Mouse (Mus musculus): ENCODE results near the gene Pink1.
"Not testable (repeated sequence)": the region's sequence is repeated elsewhere in the genome, so short reads cannot be mapped to it uniquely, and the experiment has no call there.

Gene Pink1

DNA sequence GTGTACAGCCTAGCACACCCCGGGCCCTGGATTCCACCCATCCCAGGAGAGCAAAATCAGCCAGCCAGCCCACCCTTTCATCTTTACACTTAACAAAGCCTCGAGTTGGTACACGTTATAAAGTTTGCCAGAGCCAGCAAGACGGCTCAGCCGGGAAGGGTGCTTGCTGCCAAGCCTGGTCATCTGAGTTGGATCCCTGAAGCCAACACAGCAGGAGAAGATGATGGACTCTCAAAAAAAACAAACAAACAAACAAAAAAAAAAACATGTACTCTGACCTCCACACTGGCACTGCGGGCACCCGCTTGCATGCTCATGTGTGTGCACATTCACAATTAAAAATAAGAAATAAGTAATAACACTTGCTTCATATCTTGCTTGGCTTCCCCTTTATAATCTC, 15.9 kb upstream of the Pink1 start:
- no peak for DNase-seq (ENCODE audit: low read depth, low spot score)

DNA sequence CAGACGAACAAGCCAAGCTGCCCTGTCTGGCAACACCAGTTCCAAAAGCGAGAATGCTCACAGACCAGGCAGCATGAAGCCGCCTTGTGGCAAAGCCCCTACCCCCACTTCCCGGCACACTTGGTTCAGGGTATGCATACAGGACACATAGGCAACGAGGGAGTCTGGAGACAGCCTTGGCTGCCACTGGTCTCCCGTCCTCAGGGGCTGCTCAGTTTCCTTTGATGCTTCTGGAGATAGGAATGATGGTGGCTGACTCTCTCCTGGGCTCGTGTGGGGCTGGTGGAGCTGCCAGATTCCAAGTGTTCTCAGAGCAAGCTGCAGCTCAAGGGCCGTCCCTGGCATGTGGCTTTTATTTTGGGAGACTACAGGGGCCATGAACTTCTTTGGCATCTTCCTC, 15.3 kb upstream of the Pink1 start:
- no peak for DNase-seq (ENCODE audit: low read depth, low spot score)

DNA sequence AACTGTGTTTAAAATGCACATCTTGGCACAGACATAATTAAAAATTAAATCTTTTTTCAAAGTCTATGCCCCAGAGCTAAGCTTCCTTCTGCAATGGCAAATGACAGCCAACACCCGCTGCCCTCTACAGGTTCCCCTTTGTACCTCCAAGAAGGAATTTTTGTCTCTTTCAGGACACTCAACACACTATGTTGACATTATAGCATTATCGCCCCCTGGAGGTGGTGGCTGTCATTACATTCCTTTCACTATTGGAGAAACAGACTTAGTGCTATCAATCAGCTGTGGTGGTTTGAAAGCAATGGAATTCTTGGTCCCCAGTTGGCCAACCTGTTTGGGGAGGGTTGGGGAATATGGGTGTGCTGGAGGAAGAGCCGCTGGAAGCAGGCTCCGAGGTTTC, 13.9 kb upstream of the Pink1 start:
- no peak for DNase-seq (ENCODE audit: low read depth, low spot score)

DNA sequence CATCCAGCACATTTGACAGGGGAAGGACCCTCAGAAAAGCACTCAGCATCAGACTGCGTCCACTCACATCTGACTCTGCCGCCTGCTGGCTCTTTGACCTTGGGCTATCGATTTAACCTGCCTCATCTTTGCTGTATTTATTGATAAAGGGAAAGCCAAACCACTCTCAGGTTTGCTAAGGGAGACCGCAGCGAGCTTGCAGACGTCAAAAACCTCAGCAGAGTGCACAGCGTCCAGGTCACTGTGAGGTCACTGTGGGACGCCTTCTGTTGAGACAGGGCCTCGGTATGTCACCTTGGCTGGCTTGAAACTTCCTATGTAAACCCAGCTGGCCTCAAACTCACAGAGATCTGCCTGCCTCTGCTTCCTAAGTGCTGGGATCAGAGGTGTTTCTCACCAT, 11.2 kb upstream of the Pink1 start:
- no peak for DNase-seq (ENCODE audit: low read depth, low spot score)

DNA sequence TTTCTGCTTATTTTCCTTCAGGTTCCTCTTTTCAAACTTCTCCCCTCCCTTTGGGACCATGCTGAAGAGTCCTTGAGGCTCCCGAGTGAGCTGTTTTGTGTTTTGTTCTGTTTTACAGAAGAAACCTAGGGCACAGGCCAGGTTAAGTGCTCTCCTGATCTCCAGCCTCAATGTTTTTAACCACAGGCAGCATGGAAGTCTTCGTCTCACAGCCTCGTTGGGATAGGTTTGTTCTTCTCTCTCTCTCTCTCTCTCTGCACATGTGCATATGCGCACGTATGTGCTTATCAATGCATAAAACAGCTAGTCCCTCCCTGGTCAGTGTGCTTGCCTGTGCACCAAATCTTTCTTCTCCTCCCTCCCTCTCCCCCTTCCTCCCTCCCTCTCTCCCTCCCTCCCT, 10.8 kb upstream of the Pink1 start:
- DNase-seq (ENCODE audit: low read depth, low spot score) = no peak

DNA sequence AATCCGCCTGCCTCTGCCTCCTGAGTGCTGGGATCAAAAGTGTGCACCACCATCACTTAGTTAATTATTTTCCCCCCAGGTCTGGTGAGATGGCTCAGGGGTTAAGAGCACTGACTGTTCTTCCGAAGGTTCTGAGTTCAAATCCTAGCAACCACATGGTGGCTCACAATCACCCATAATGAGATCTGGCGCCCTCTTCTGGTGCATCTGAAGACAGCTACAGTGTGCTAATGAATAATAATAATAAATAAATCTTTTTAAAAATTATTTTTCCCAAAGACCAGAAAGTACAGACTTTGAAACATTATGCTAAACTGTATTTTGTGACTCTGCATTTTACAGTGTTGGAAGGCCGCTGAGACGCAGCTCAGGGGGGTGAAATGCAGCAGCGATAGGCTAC, 9.5 kb upstream of the Pink1 start:
- no peak for DNase-seq (ENCODE audit: low read depth, low spot score)

DNA sequence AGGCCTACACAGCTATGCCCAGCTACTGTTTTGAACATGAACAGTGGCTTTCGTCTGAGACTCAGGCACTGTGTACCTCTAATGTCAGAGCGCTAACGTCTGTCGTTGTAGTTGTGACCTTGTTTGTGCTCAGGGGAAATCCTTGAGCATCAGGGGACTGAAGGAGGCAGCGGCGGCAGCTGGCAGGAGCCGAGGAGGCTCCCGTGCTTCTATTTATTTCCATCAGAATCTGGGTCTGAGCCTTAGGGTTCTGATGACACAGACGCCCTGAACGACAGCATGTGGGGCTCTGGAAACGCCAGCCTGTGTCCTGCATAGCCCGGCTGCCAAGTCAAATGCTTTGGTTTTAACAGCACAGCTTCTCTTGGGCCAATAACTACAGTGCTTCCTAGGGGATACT, 8.9 kb upstream of the Pink1 start:
- DNase-seq (ENCODE audit: low read depth, low spot score) = no peak

DNA sequence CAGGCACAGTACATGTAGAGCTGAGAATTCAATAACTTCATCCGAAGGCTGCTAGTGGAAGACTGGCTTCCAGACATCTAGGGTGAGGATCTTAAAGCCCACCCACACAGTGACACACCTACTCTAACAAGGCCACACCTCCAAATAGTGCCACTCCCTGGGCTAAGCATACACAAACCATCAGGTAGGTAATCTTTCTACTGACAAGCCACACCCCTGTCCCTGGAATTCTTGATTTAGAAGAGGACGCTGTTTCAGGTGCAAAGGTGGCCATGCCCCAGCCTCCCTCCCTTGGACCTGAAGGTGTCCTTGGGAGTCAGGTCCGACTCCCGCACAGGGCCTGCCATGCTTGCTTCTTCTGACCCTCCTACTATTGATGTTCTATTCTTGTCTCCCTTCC, 7.0 kb upstream of the Pink1 start:
- no peak for DNase-seq (ENCODE audit: low read depth, low spot score)

DNA sequence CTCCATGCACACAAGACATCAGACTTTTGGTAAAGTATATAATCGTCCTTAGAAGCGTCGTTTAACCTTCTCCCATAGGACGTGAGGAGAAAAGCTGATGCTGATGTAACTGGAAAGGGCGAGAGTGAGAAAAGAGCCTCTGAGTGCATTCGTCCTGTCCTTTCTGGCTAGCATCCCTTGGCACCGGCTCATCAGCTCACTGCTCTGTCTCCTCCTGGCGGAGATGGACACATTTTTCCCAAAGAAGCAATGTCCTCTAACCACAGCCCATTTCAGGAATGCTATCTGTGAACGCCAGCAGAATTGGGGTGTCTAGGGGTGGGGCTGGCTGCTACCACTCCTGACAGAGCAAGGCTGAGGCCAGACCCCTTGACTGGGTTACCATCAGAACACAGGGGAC, 5.5 kb upstream of the Pink1 start:
- DNase-seq (ENCODE audit: low read depth, low spot score) = no peak

DNA sequence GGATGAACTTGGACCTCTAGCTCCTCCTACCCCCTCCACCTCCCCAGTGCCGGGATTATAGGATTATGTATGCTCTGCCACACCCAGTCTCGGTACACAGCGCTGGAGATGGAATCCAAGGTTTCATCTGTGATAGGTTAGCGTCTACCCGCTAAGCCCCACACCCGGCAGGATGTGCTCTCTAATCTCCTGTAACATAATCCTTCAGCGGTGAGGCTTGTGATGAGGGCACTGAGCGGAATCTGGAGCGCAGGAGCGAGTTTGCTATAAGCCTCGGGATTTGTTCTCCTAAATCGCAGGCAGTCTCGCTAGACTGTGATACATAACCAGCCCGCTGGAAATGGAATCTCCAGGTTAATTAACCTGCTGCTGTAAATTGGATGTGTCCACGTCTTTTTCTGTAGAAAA, 4.2 kb upstream of the Pink1 start:
- DNase-seq (ENCODE audit: low read depth, low spot score) = no peak

DNA sequence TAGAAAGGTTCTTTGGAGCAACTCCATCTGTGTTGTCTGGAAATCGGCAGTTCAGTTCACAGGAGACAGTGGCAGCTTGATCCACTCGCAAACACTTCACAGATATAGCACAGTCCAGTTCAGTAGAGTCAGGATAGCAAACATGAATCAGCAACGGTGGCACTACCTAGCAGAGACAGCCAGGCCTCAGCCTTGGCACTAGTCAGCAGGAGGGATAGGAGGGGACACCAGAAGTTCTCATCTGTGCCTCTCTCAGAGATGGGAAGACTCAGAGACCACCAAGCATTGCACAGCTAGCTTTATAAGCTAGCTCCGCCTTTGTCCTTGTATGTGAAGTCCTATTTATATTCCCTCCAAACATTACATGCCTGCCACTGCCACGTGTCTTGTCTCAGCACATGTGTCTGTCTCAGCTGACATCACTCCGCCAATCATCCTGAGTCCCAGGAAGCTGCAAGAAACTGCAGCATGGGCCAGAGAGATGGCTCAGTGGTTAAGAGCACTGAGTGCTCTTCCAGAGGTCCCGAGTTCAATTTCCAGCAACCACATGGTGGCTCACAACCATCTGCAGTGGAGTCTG, 1.9 kb upstream of the Pink1 start:
- DNase-seq (ENCODE audit: low read depth, low spot score) = no peak

DNA sequence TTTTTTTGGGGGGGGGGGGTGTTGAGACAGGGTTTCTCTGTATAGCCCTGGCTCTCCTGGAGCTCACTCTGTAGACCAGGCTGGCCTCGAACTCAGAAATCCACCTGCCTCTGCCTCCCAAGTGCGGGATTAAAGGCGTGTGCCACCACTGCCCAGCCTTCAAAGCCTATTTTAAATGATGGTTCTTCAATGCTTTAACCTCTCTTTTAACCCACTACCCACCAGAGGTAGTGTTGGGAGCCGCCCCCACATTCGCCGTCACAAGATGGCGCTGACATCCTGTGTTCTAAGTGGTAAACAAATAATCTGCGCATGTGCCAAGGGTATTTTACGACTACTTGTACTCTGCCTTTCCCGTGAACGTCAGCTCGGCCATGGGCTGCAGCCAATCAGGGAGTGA, 1.0 kb upstream of the Pink1 start:
- DNase-seq (ENCODE audit: low read depth, low spot score) = not testable (repeated sequence)

DNA sequence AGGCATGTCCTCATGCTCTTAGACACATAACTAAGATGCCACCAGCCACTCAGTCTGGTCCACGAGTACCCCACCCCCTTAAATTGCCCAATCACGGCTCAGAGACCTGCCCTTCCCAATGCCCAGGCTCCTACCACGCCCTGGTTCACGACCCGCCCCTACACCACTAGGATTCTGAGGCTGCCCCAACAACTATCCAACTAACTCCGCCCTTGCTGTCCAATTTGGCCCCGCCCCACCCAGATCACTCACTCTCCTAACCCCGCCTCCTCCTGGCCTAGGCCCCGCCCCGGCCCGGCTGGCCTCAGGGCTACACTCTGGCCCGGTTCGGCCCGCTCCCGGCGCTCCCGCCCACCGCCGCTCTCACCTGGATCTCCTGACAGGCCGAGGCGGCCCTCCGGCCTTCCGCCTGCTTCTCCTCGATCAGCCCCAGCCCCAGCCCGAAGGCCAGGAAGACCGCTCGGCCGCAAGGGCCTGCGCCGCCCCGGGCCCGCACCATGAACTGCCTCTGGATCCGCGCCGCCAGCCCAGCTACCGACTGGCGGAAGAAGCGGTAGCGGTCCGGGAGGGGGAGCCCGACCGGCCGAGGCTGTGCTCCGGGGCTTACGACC, 536 bp downstream of the Pink1 start:
- DNase-seq (ENCODE audit: low read depth, low spot score) = peak; percentile 79

DNA sequence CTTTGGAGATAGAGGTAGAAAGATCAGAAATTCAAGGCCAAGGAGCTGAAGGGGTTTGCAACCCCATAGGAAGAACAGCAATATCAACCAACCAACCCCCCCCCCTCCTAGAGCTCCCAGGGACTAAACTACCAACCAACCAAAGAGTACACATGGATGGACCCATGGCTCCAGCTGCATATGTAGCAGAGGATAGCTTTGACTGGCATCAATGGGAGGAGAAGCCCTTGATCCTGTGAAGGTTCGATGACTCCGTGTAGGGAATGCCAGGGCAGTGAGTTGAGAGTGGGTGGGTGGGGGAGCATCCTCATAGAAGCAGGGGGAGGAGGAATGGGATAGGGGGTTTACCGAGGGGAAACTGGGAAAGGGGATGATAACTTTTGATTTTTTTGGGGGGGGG, 1.7 kb downstream of the Pink1 start:
- no peak for DNase-seq (ENCODE audit: low read depth, low spot score)

DNA sequence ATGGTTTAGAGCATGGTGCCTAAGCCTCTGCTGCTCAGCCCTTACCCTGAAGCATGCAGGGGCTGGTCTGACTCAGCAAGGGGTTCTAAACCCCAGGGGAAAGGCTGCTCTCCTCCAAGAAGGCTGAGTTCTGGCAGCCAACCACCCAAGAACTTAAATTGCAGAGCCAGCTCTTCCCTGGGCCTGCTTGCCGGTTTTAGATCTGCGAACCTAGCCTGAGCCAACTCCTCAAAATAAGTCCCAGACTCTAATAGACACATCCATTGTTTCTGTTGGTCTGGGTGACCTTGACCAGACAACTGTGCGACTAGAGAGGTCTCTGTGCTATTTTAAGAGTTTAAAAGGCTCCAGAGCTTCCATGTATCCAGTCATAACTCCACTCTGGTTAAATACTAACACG, 2.4 kb downstream of the Pink1 start:
- DNase-seq (ENCODE audit: low read depth, low spot score) = no peak

DNA sequence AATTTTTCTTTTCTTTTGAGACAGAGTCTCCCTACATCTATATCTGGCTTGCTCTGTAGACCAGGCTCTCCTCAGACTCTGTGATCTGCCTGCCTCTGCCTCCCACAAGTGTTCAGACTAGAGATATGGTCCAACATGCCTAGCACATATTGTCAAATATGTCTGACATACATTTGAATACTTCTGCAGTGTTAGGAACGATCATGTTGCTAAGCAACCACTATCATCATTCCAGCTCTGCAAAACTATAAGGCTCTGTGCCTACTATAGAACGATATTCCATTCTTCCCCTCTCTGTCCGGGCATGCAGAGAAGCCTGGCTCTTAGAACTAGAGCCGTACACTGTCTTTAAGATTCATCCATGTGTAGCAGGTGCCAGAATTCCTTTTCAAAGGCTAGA, 3.4 kb downstream of the Pink1 start:
- no peak for DNase-seq (ENCODE audit: low read depth, low spot score)

DNA sequence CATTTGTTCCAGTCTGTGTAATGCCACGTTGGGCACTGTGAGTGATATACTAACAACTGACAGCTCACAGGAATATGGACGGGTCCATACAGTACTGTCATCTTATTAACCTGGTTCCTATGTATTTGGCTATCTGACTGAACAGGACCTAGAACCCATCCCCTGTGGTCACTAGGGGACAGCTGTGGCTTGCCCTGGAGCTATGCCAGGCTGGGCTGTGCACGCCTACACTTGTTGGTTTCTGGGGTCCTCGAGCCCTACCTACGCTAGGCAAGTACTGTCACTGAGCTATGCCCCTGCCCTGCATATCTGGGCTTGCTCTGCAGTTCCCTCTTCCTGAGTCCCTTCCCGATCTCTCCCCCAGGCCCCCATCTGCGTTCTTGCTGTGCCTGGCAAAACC, 4.6 kb downstream of the Pink1 start:
- no peak for DNase-seq (ENCODE audit: low read depth, low spot score)

DNA sequence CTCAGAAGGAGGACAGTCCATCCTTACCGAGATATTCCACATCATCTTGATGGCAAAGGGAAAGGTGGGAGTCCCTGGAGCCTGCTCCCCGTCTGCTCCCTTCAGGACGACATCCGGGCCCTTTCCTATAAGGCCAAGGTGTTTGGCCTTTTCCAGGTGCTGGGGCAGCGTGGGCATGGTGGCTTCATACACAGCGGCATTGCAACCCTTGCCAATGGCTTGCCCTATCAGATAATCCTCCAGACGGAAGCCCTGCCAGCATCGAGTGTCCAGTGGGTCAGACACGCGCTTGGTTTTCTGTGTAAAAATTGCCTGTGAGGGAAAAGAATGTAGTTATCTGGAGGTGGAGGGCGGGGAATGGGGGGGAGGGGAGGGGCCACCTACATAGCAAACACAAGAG, 5.4 kb downstream of the Pink1 start:
- no peak for DNase-seq (ENCODE audit: low read depth, low spot score)

DNA sequence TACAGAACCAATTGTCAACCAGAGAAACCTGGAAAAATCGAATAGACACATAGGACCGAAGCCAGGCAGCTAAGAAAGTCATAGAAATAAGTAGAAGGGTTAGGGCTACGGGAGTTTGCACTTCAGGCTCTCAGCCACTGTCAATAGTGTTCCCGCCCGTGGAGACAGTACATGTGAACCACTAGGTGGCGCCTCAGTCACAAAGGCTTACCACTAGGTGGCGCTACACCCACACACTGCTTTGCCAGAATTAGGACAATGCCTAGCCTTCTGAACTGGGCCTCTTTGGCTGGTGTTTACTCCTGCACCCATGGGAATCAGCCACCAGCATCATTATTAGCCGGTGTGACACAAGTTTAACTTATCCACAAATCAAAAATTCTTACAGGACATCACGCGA, 6.6 kb downstream of the Pink1 start:
- DNase-seq (ENCODE audit: low read depth, low spot score) = peak; percentile 59

DNA sequence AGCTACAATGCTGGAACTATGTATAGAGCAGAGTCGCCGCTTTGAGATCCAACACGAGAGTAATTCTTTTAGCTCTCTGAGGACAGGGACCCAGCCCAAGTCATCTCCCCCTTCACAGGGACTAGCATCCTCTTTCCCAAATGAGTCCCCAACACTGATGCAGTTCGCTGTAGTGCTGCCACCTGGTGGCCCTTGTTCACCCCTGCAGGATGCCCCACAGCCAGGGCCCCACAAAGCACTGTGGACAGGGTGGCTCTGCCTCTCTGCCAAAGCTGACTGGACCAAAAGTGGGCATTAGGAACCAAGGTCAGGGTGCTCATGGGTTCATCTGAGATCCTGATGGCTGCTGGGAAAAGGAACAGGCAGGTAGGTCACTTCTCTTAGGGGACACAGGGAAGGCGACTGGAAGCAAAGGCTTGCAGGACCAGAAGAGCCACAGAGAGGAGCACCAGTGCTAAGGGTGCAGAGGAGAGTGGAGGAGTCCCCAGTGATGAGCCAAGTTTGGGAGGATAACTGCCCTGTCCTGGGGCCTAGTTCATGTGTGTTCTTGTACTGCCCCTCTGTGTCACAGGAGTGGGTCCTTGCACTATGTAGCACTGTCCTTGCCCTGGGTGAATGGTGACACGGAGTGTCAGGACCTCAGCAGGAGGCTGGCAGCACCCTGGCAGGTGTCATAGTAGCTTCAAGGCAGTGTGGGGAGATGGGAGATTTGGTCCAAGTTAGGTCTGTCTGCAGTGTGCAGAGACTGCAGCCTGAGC, 7.4 kb downstream of the Pink1 start:
- no peak for DNase-seq (ENCODE audit: low read depth, low spot score)

DNA sequence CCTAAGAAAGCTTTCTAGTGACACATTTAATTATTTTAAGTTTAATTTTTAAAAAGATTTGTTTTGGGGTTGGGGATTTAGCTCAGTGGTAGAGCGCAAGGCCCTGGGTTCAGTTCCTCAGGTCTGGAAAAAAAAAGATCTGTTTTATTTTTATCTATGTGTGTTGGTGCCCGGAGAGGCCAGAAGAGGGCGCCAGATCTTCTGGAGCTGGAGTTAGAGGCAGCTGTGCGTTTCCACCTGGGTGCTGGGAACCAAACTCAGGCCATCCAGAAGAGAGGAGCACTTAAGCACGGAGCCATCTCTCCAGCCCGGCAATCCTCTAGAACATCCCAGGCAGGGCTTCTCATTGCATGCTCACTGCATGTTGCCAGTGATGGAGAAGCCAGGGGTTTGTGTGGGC, 9.7 kb downstream of the Pink1 start:
- DNase-seq (ENCODE audit: low read depth, low spot score) = no peak

DNA sequence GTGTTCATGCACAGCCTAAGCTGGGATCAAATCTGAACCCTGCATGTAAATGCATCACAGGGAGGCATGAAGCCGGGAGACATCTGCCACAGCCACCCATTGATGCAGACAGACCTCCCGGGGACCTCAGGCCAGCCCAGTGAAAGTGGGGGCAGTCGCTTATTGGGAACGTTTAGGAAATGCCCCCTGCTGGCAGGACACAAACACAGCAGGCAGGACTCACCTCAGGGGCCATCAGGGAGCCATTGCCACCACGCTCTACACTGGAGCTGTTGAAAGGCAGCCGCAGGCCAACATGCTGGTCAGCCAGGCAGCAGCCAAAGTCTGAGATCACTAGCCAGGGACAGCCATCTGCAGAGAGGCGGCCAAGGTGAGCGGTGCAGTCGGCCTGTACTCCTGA, 10.3 kb downstream of the Pink1 start:
- no peak for DNase-seq (ENCODE audit: low read depth, low spot score)

DNA sequence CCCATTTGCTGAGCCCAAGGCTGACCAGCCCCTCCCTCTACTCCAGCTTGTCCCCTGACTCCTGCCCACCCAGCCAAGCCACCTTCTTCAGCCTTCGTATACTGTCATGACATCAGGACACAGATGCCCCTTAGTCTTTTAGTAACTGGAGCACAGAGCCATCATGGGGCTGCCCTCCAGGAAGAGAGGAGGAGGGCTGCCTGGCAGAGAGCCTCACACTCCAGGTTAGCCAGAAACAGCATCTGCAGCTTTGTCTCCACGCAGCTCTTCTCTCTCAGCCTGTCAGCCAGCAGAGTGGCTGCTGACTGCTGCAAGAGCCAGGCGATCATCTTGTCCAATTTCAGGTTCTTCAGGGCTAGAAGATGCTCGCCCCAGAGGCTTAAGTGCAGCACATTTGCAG, 12.3 kb downstream of the Pink1 start:
- DNase-seq (ENCODE audit: low read depth, low spot score) = no peak

Data from WW6 (cell line).